Mouse (Mus musculus): ENCODE results near the gene Cntnap5c. TPM values are rescaled to one million over a fixed set of nuclear protein-coding genes. Genes with fewer than 3 reads are reported as not detected.
"Not testable (repeated sequence)": the region's sequence is repeated elsewhere in the genome, so short reads cannot be mapped to it uniquely, and the experiment has no call there.

Cntnap5c gene
- polyA plus RNA-seq, 1 experiment from 2014 or later = 1.4 TPM

GRCm38 (mm10) chr17:57855811-57856210 is 86.4 kb downstream of the Cntnap5c start:
- not testable (repeated sequence) for ATAC-seq (ENCODE audit: low FRiP score); H3K4me3 ChIP-seq; H3K4me2 ChIP-seq; H3K27ac ChIP-seq; H3K36me3 ChIP-seq; H3K27me3 ChIP-seq; H3K9ac ChIP-seq; H3K4me1 ChIP-seq (replicated peaks); H3K9me3 ChIP-seq
- WGBS = no CpG with 5 or more reads among the region's 4 CpGs

- Histone ChIP-seq H3K9me3 (no peaks in the 10 kb centered on the region), H3K4me2 (no peak overlapping the region), H3K9ac (no peak overlapping the region), H3K4me3 (no peak overlapping the region), H3K36me3 (no peaks in the 10 kb centered on the region), H3K27ac (no peak overlapping the region), H3K27me3 (no peaks in the 10 kb centered on the region), H3K4me1 (replicated peaks) (no peaks in the 10 kb centered on the region)
- no peak for ATAC-seq (ENCODE audit: low FRiP score)
These were observed 96.6 kb downstream of the Cntnap5c start for GRCm38 (mm10) chr17:57865996-57866395.

- ATAC-seq (ENCODE audit: low FRiP score) = no peak
- Histone ChIP-seq H3K27me3 (no peaks in the 10 kb centered on the region), H3K27ac (no peak overlapping the region), H3K9me3 (no peaks in the 10 kb centered on the region), H3K36me3 (no peaks in the 10 kb centered on the region), H3K4me3 (no peak overlapping the region), H3K9ac (no peak overlapping the region), H3K4me1 (replicated peaks) (no peaks in the 10 kb centered on the region), H3K4me2 (no peak overlapping the region)
- 87% methylated on average over 4 of the region's 4 CpGs for WGBS
These were observed 118.5 kb downstream of the Cntnap5c start for GRCm38 (mm10) chr17:57887742-57888389.

GRCm38 (mm10) chr17:57911770-57912293 is 142.5 kb downstream of the Cntnap5c start:
- Histone ChIP-seq H3K27me3 (no peaks in the 10 kb centered on the region), H3K9ac (no peak overlapping the region), H3K27ac (no peak overlapping the region), H3K9me3 (no peaks in the 10 kb centered on the region), H3K36me3 (no peaks in the 10 kb centered on the region), H3K4me1 (replicated peaks) (no peaks in the 10 kb centered on the region), H3K4me3 (no peak overlapping the region), H3K4me2 (no peak overlapping the region)
- no peak for ATAC-seq (ENCODE audit: low FRiP score)

- H3K4me3 ChIP-seq = no peak overlapping the region
- H3K9me3 ChIP-seq = no peaks in the 10 kb centered on the region
- H3K27ac ChIP-seq = no peak overlapping the region
- ATAC-seq (ENCODE audit: low FRiP score) = no peak
- no peak overlapping the region for H3K9ac ChIP-seq
- no peaks in the 10 kb centered on the region for H3K4me1 ChIP-seq (replicated peaks)
- H3K36me3 ChIP-seq = no peaks in the 10 kb centered on the region
- no peaks in the 10 kb centered on the region for H3K27me3 ChIP-seq
- 82% methylated on average over 3 of the region's 3 CpGs for WGBS
- H3K4me2 ChIP-seq = no peak overlapping the region
These were observed 214.9 kb downstream of the Cntnap5c start for GRCm38 (mm10) chr17:57984230-57984629.

- H3K9ac ChIP-seq = no peak overlapping the region
- no peaks in the 10 kb centered on the region for H3K9me3 ChIP-seq
- H3K27me3 ChIP-seq = no peaks in the 10 kb centered on the region
- WGBS = 52% methylated on average over 2 of the region's 2 CpGs
- no peaks in the 10 kb centered on the region for H3K36me3 ChIP-seq
- no peak overlapping the region for H3K4me3 ChIP-seq
- no peak overlapping the region for H3K4me2 ChIP-seq
- no peak for ATAC-seq (ENCODE audit: low FRiP score)
- H3K27ac ChIP-seq = no peak overlapping the region
- H3K4me1 ChIP-seq (replicated peaks) = no peaks in the 10 kb centered on the region
These were observed 219.1 kb downstream of the Cntnap5c start for GRCm38 (mm10) chr17:57988420-57988819.

- H3K27ac ChIP-seq = no peak overlapping the region
- H3K4me2 ChIP-seq = no peak overlapping the region
- no peak overlapping the region for H3K9ac ChIP-seq
- no peaks in the 10 kb centered on the region for H3K9me3 ChIP-seq
- no peaks in the 10 kb centered on the region for H3K36me3 ChIP-seq
- H3K27me3 ChIP-seq = no peaks in the 10 kb centered on the region
- no peaks in the 10 kb centered on the region for H3K4me1 ChIP-seq (replicated peaks)
- H3K4me3 ChIP-seq = no peak overlapping the region
- ATAC-seq (ENCODE audit: low FRiP score) = no peak
- WGBS = 36% methylated on average over 1 of the region's 1 CpGs
These were observed 227.1 kb downstream of the Cntnap5c start for GRCm38 (mm10) chr17:57996461-57996860.

- Histone ChIP-seq H3K4me1 (replicated peaks) (no peaks in the 10 kb centered on the region), H3K4me2 (no peak overlapping the region), H3K4me3 (no peak overlapping the region), H3K27me3 (no peaks in the 10 kb centered on the region), H3K36me3 (no peaks in the 10 kb centered on the region), H3K9me3 (no peaks in the 10 kb centered on the region), H3K27ac (no peak overlapping the region), H3K9ac (no peak overlapping the region)
- ATAC-seq (ENCODE audit: low FRiP score) = no peak
- 90% methylated on average over 2 of the region's 2 CpGs for WGBS
These were observed 229.7 kb downstream of the Cntnap5c start for GRCm38 (mm10) chr17:57999080-57999479.

GRCm38 (mm10) chr17:58002845-58003244 is 233.5 kb downstream of the Cntnap5c start:
- H3K36me3 ChIP-seq = no peaks in the 10 kb centered on the region
- no peak overlapping the region for H3K4me2 ChIP-seq
- no peak overlapping the region for H3K9ac ChIP-seq
- no peaks in the 10 kb centered on the region for H3K27me3 ChIP-seq
- H3K4me1 ChIP-seq (replicated peaks) = no peaks in the 10 kb centered on the region
- 84% methylated on average over 5 of the region's 5 CpGs for WGBS
- no peak for ATAC-seq (ENCODE audit: low FRiP score)
- no peak overlapping the region for H3K27ac ChIP-seq
- H3K9me3 ChIP-seq = no peaks in the 10 kb centered on the region
- H3K4me3 ChIP-seq = no peak overlapping the region

- Histone ChIP-seq H3K27me3 (no peaks in the 10 kb centered on the region), H3K36me3 (no peaks in the 10 kb centered on the region), H3K9ac (no peak overlapping the region), H3K4me2 (no peak overlapping the region), H3K9me3 (no peaks in the 10 kb centered on the region), H3K4me3 (no peak overlapping the region), H3K27ac (no peak overlapping the region), H3K4me1 (replicated peaks) (no peaks in the 10 kb centered on the region)
- 70% methylated on average over 1 of the region's 1 CpGs for WGBS
- no peak for ATAC-seq (ENCODE audit: low FRiP score)
These were observed 234.0 kb downstream of the Cntnap5c start for GRCm38 (mm10) chr17:58003322-58003721.

GRCm38 (mm10) chr17:58004491-58004890 is 235.1 kb downstream of the Cntnap5c start:
- no peaks in the 10 kb centered on the region for H3K36me3 ChIP-seq

GRCm38 (mm10) chr17:58041178-58041577 is 271.8 kb downstream of the Cntnap5c start:
- ATAC-seq (ENCODE audit: low FRiP score) = no peak
- Histone ChIP-seq H3K9ac (no peak overlapping the region), H3K27me3 (no peaks in the 10 kb centered on the region), H3K4me1 (replicated peaks) (no peaks in the 10 kb centered on the region), H3K4me2 (no peak overlapping the region), H3K9me3 (no peaks in the 10 kb centered on the region), H3K27ac (no peak overlapping the region), H3K4me3 (no peak overlapping the region), H3K36me3 (no peaks in the 10 kb centered on the region)
- WGBS = 86% methylated on average over 2 of the region's 2 CpGs

More at GRCm38 (mm10) chr17:58004491-58004890, 235.1 kb downstream of the Cntnap5c start:
- Histone ChIP-seq H3K4me2 (no peak overlapping the region), H3K4me3 (no peak overlapping the region), H3K9ac (no peak overlapping the region), H3K27me3 (no peaks in the 10 kb centered on the region), H3K27ac (no peak overlapping the region), H3K4me1 (replicated peaks) (no peaks in the 10 kb centered on the region), H3K9me3 (no peaks in the 10 kb centered on the region)
- 89% methylated on average over 2 of the region's 2 CpGs for WGBS
- no peak for ATAC-seq (ENCODE audit: low FRiP score)

- Histone ChIP-seq H3K4me2 (no peak overlapping the region), H3K9me3 (no peaks in the 10 kb centered on the region), H3K4me3 (no peak overlapping the region), H3K4me1 (replicated peaks) (no peaks in the 10 kb centered on the region), H3K27me3 (no peaks in the 10 kb centered on the region), H3K27ac (no peak overlapping the region), H3K36me3 (no peaks in the 10 kb centered on the region), H3K9ac (no peak overlapping the region)
- no peak for ATAC-seq (ENCODE audit: low FRiP score)
These were observed 275.8 kb downstream of the Cntnap5c start for GRCm38 (mm10) chr17:58045149-58045548.

Data from hindbrain, embryonic 13.5 days (tissue).